Mouse (Mus musculus) kidney, adult 2 months (tissue): ENCODE data around the gene Gch1.

Experiments
- CTCF ChIP-seq: fragments of 200-500 bp; conservative IDR thresholded peaks from 2 replicates; pipeline ENCODE4 v1.5.1; 2011; ENCODE audit warnings: low read depth, mild to moderate bottlenecking, control low read depth, low read length, moderate library complexity, mixed read lengths; ENCODE audit not compliant: insufficient read depth, insufficient read length
- POLR2A ChIP-seq: fragments of 200-500 bp; IDR thresholded peaks from one replicate; pipeline ENCODE4 v1.6.1; 2011; ENCODE audit warnings: low read depth, low read length, control low read depth

- TF ChIP-seq CTCF: no peak
- TF ChIP-seq POLR2A: no peak
Observed at GRCm38 (mm10) chr14:47236491-47236890, 47.3 kb upstream of the Gch1 start.
